Mouse (Mus musculus) G1E (cell line): Measurements from ENCODE around the gene Vps13c. TPM values are rescaled to one million over a fixed set of nuclear protein-coding genes. Genes with fewer than 3 reads are reported as not detected.

Source experiments
- ATAC-seq: 2 replicates; pipeline ENCODE4 v1.8.0; 2016; ENCODE audit warnings: mild to moderate bottlenecking; ENCODE audit not compliant: insufficient number of reproducible peaks, poor library complexity, low FRiP score, severe bottlenecking; ENCODE audit errors: extremely low read depth
- DNase-seq: peaks from one replicate; pipeline ENCODE4 v3.0.0; 2012; ENCODE audit warnings: low spot score
- H3K27me3 ChIP-seq: 2 replicates; pipeline ENCODE4 v1.6.1; 2012; ENCODE audit warnings: mild to moderate bottlenecking, low read length, inconsistent platforms; ENCODE audit not compliant: insufficient read depth
- H3K36me3 ChIP-seq: replicated peaks from 2 replicates; pipeline ENCODE3; 2012; ENCODE audit warnings: mild to moderate bottlenecking, inconsistent platforms
- H3K4me1 ChIP-seq: 2 replicates; pipeline ENCODE4 v1.6.1; 2012; ENCODE audit warnings: low read depth, low read length, inconsistent platforms, mixed read lengths; ENCODE audit not compliant: insufficient read depth
- H3K4me3 ChIP-seq: 2 replicates; pipeline ENCODE4 v1.5.1; 2012; ENCODE audit warnings: low read depth, mild to moderate bottlenecking, inconsistent platforms, low read length, moderate library complexity, mixed read lengths
- H3K9me3 ChIP-seq: replicated peaks from 2 replicates; pipeline ENCODE4 v1.6.1; 2012; ENCODE audit warnings: inconsistent platforms
- CTCF ChIP-seq: IDR thresholded peaks from 2 replicates; pipeline ENCODE4 v1.5.1; 2012; ENCODE audit warnings: low read depth, low read length, inconsistent platforms, mixed read lengths
- GATA1 ChIP-seq: IDR thresholded peaks from 2 replicates; pipeline ENCODE4 v1.6.1; 2012; ENCODE audit warnings: borderline replicate concordance, low read length, inconsistent platforms, mixed read lengths
- GATA2 ChIP-seq: IDR thresholded peaks from 2 replicates; pipeline ENCODE4 v1.6.1; 2012; ENCODE audit warnings: low read depth, low read length, inconsistent platforms, borderline replicate concordance
- POLR2AphosphoS5 ChIP-seq: IDR thresholded peaks from 2 replicates; pipeline ENCODE4 v1.6.1; 2012; ENCODE audit warnings: low read depth, low read length, inconsistent platforms; ENCODE audit not compliant: insufficient replicate concordance
- TAL1 ChIP-seq: conservative IDR thresholded peaks from 2 replicates; pipeline ENCODE4 v1.6.1; 2012; ENCODE audit warnings: low read depth, low read length, inconsistent platforms, mixed read lengths
- polyA plus RNA-seq: library from polyadenylated mRNA; stranded (reverse); fragments of >175 nt; gene quantifications from 2 replicates; pipeline ENCODE4 v1.2.3, GENCODE M21; 2012
- total RNA-seq, 2 experiments: library from RNA; stranded (forward) in 1 of 2; stranded (reverse) in 1 of 2; fragments of 200-1000 nt in 1 of 2; fragments of >200 nt in 1 of 2; fragmentation: Nextera tagmentation in 1 of 2; gene quantifications; 2 replicates each; pipeline ENCODE4 v1.2.3; 2014 to 2017

Gene Vps13c
- total and polyA plus RNA-seq, 3 experiments: 26.3 to 366 (median 145) TPM

DNA sequence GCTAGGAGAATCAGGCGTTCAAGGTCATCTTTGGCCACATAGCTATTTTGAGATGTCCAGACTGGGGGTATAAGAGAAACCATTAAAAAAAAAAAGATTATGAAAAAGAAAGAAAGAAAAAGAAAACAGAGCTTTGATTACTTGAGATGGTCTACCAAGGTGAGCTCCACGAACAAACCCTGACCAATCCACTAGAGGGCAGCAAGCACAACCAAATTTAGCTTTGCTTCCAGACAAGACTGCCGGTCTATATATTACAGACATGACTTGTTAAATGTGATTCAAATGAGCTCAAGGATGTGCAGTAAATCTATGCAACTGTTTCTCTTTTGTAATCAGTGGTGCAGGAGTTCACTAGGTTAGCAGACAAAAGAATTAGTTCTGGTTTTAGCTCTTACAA, 12.0 kb upstream of the Vps13c start:
- Histone ChIP-seq H3K4me1 (peaks cover 46% of the 10 kb centered on the region), H3K4me3 (no peak overlapping the region), H3K27me3 (no peaks in the 10 kb centered on the region), H3K36me3 (peaks cover 26% of the 10 kb centered on the region), H3K9me3 (peaks cover 2% of the 10 kb centered on the region; the same call in 1 of the 2 replicates)
- TF ChIP-seq GATA2 (no peak), POLR2AphosphoS5 (no peak), CTCF (peak; percentile 43; the same call in 1 of the 2 replicates), GATA1 (no peak), TAL1 (no peak)
- DNase-seq: peak; percentile 58
- ATAC-seq: no peak

DNA sequence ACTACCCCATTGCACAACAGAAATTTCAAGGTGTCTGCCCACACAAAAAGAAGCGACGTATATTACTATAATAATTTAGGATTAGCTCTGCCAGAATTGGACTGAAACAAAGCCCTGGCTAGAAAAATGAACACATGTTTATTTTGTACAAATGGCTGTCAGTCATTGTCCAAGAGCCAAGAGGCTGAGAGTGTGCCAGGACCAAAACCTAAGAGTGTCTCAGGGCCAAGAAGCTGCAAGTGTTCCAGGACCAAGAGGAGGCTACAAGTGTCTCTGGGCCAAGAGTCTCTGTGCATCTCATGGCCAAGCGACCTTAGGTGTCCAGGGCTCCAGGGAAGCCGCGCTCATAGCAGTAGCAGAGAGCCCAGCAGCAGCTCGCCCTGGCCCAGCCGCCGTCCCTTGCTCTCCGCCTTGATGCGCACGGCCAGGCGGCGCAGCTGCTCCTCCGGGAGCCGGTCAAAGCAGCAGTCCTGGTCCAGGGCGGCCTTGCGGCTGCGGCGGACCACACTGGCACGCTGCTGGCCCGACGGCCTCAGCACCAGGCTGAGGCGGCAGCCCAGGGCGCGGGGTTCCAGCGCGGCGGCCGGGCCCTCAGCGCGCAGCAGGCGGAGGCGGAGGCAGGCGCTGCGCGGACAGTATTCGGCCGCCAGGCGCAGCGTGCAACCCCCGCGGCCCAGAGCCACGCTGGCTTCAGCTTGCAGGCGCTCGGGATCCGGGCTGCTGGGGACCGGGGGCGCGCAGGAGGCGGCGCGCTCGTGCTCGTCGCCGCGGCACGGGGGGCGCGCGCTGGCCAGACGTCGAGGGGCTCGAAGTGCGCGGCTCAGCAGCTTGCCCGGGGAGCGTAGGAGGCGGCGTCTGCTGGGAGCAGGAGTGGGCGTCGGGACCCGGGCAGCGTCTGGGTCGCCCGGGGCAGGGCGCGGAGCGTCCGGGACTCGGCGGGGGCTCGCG, 9.5 kb upstream of the Vps13c start:
- H3K9me3 ChIP-seq: peaks cover 5% of the 10 kb centered on the region
- no peak for TF ChIP-seq GATA1
- no peak for TF ChIP-seq POLR2AphosphoS5
- TF ChIP-seq GATA2: no peak
- no peak for TF ChIP-seq TAL1
- TF ChIP-seq CTCF: no peak
- H3K4me1 ChIP-seq: peaks cover 55% of the 10 kb centered on the region
- no peaks in the 10 kb centered on the region for H3K27me3 ChIP-seq
- peak; percentile 59 for DNase-seq
- no peak for ATAC-seq
- peaks cover 28% of the 10 kb centered on the region for H3K36me3 ChIP-seq
- H3K4me3 ChIP-seq: peak overlapping the region; percentile 93

DNA sequence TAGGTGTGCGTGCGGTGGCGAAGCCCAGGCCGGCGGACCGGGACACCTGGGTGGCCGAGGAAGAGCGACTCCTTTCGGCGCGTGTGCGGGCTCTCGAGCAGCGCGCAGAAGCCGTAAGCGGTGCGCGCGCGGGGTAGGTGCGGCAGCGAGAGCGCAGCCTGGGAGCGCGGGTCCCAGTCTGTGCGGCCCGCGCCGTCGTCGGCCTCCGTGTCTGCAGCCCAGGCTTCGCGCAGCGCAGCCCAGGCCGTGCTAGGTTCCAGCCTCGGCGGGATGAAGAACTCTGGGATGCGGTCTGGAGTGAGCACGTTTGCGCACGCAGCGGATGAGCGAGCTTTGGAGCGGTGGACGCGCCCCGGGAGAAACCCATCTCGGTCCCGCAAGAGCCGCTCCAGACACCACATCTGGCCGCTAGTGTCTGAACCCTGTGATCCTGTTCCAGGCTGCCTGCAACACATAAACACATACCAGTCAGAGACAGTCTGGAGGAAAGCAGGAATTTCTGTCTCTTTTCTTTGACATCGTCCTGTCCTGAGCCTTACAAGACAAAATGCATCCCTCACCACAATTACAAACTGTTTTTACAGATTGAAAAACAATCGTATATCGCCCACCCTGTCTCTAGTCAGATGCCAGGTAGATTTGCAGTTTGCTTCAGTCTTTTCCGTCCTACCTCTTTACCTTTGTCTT, 8.7 kb upstream of the Vps13c start:
- peak overlapping the region; percentile 93 for H3K4me3 ChIP-seq
- DNase-seq: peak; percentile 34

DNA sequence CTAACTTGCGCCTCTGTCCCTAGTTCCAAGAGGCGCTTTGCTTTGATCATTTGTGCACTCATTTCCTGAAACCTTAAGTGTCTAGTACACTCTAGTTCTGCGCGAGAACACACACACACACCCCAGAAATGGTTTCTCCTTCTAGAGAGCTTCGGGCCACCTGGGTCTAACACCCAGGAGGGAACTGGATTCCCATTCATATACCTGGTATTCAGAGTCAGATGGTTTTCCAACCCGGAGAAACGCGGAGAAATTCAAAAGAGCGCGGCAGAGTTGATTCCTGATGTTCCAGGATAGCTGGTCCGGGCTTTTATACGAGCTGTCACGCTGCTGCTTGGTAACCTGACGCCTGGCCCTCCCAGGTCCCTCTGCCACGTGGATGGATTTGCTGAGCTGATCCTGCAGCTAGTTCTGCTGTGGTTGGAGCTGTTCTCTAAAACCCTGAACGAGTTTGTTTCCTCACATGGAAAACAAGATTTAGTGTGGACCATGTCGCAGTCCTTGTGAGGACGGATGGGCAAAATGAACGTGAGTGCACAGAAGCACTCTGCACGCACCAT, 8.1 kb upstream of the Vps13c start, which contains the start of gene C2cd4a:
C2cd4a (minus strand) TSS at position 285 of the 560 bp plus-strand sequence.
- Histone ChIP-seq H3K9me3 (peaks cover 5% of the 10 kb centered on the region), H3K27me3 (no peaks in the 10 kb centered on the region), H3K4me3 (peak within 1 kb of the TSS; percentile 93), H3K4me1 (peaks cover 68% of the 10 kb centered on the region), H3K36me3 (peaks cover 28% of the 10 kb centered on the region)
- ATAC-seq: peak; percentile 68
- DNase-seq: peak; percentile 65
- no peak for TF ChIP-seq GATA2
- no peak for TF ChIP-seq TAL1
- TF ChIP-seq GATA1: no peak
- TF ChIP-seq POLR2AphosphoS5: no peak; the same call in 1 of the 2 replicates
- TF ChIP-seq CTCF: no peak

More for the DNA sequence above, 8.7 kb upstream of the Vps13c start:
- H3K4me1 ChIP-seq: peaks cover 63% of the 10 kb centered on the region
- H3K36me3 ChIP-seq: peaks cover 28% of the 10 kb centered on the region
- TF ChIP-seq TAL1 (no peak), GATA1 (no peak), CTCF (no peak), GATA2 (no peak), POLR2AphosphoS5 (no peak)
- no peaks in the 10 kb centered on the region for H3K27me3 ChIP-seq
- peaks cover 5% of the 10 kb centered on the region for H3K9me3 ChIP-seq
- ATAC-seq: no peak

DNA sequence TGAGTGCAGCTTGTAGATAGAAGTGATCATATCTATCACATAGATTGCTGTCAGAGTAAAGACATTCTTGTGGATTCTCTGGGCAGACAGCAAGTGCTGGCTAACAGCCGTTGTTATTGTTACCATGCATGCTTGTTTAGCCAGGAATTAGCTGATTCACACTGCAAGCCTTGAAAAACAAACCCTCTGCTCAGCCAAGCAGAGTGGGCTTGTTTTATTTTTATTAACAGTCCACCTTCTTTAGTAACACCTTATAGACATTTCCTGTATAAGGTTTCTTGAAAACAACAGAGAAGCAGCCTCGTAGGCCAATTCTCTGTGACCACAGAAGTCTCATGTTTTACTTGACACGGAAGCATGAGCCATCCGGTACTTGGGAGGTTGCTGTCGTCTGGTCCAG, 5.7 kb upstream of the Vps13c start:
- TF ChIP-seq GATA2 (no peak), CTCF (no peak), GATA1 (no peak), TAL1 (no peak), POLR2AphosphoS5 (no peak)

More for the DNA sequence above, 5.7 kb upstream of the Vps13c start:
- H3K4me3 ChIP-seq: no peak overlapping the region
- H3K9me3 ChIP-seq: peaks cover 5% of the 10 kb centered on the region
- peaks cover 77% of the 10 kb centered on the region for H3K4me1 ChIP-seq
- peaks cover 21% of the 10 kb centered on the region for H3K36me3 ChIP-seq
- DNase-seq: no peak
- no peak for ATAC-seq
- H3K27me3 ChIP-seq: no peaks in the 10 kb centered on the region
